Mouse (Mus musculus) heart, embryonic 13.5 days (tissue): Measurements from ENCODE around the gene Pln. TPM values are rescaled to one million over a fixed set of nuclear protein-coding genes. Genes with fewer than 3 reads are reported as not detected.

Source experiments
- ATAC-seq: fragments of 200-750 bp; cut with Nextera tagmentation; 2 replicates; pipeline ENCODE4 v1.8.0; 2017; ENCODE audit warnings: moderate TSS enrichment; ENCODE audit not compliant: insufficient number of reproducible peaks, low FRiP score, low TSS enrichment; ENCODE audit errors: extremely low read depth
- H3K27ac ChIP-seq: fragments of 300-500 bp; sonication (generic); replicated peaks from 2 replicates; pipeline ENCODE4 v1.5.1; 2015; ENCODE audit warnings: moderate library complexity, mild to moderate bottlenecking, inconsistent platforms
- H3K27me3 ChIP-seq: fragments of 300-500 bp; sonication (generic); replicated peaks from 2 replicates; pipeline ENCODE4 v1.6.1; 2015; ENCODE audit warnings: mild to moderate bottlenecking, inconsistent platforms
- H3K36me3 ChIP-seq: fragments of 300-500 bp; sonication (generic); 2 replicates; pipeline ENCODE4 v1.6.1; 2015; ENCODE audit warnings: mild to moderate bottlenecking, inconsistent platforms
- H3K4me1 ChIP-seq: fragments of 300-500 bp; sonication (generic); 2 replicates; pipeline ENCODE4 v1.6.1; 2015; ENCODE audit warnings: inconsistent platforms
- H3K4me2 ChIP-seq: fragments of 300-500 bp; sonication (generic); 2 replicates; pipeline ENCODE4 v1.6.1; 2015; ENCODE audit warnings: inconsistent platforms, mild to moderate bottlenecking, moderate library complexity
- H3K4me3 ChIP-seq: fragments of 300-500 bp; sonication (generic); 2 replicates; pipeline ENCODE4 v1.5.1; 2015; ENCODE audit warnings: moderate library complexity, mild to moderate bottlenecking, inconsistent platforms
- H3K9ac ChIP-seq: fragments of 300-500 bp; sonication (generic); 2 replicates; pipeline ENCODE4 v1.6.1; 2015; ENCODE audit warnings: inconsistent platforms, mild to moderate bottlenecking, moderate library complexity
- H3K9me3 ChIP-seq: fragments of 300-500 bp; sonication (generic); 2 replicates; pipeline ENCODE4 v1.6.1; 2016; ENCODE audit warnings: inconsistent platforms
- WGBS: fragments of 180-500 bp; shearing (Covaris S2); methylation state at CpG from one replicate; pipeline ENCODE4 v1.1.7; 2015; ENCODE audit warnings: mixed read lengths; 5-methylcytosine and 5-hydroxymethylcytosine counted together
- polyA plus RNA-seq: library from polyadenylated mRNA; unstranded; fragments of >200 nt; fragmentation: Nextera tagmentation; extraction: Ambion mirVana; gene quantifications from 2 replicates; pipeline ENCODE4 v1.2.1, GENCODE M21; 2015

Gene Pln
- polyA plus RNA-seq, 1 experiment from 2014 or later: 682 TPM

- Histone ChIP-seq H3K36me3 (no peaks in the 10 kb centered on the region), H3K9me3 (0 out of 2 replicates have a peak, but pooled peaks cover 3% of the 10 kb centered on the region), H3K27ac (no peak overlapping the region), H3K27me3 (no peaks in the 10 kb centered on the region), H3K4me3 (no peak overlapping the region), H3K4me2 (no peak overlapping the region), H3K4me1 (peaks cover 19% of the 10 kb centered on the region), H3K9ac (no peak overlapping the region)
- no peak for ATAC-seq
- 69% methylated on average over 9 of the region's 9 CpGs for WGBS
Measured at GRCm38 (mm10) chr10:53394923-53395629, 57.6 kb downstream of the Pln start.

Other genes starting within 250 kb of the Pln start
- gene Cep85l, start 42.3 kb downstream of the Pln start, polyA plus RNA-seq: 3.1 and 3.6 TPM in 2 replicates